Mouse (Mus musculus) hindbrain, embryonic 12.5 days (tissue): ENCODE results near the gene Thrsp. TPM values are rescaled to one million over a fixed set of nuclear protein-coding genes. Genes with fewer than 3 reads are reported as not detected.
"Not testable (repeated sequence)": the region's sequence is repeated elsewhere in the genome, so short reads cannot be mapped to it uniquely, and the experiment has no call there.

Source experiments
- ATAC-seq: fragments of 200-750 bp; cut with Nextera tagmentation; 2 replicates; pipeline ENCODE4 v1.8.0; 2017; ENCODE audit warnings: moderate TSS enrichment; ENCODE audit not compliant: low FRiP score
- H3K27ac ChIP-seq: fragments of 300-500 bp; sonication (generic); 2 replicates; pipeline ENCODE4 v1.5.1; 2016; ENCODE audit warnings: mild to moderate bottlenecking
- H3K27me3 ChIP-seq: fragments of 300-500 bp; sonication (generic); 2 replicates; pipeline ENCODE4 v1.6.1; 2016; ENCODE audit warnings: mild to moderate bottlenecking
- H3K36me3 ChIP-seq: fragments of 300-500 bp; sonication (generic); 2 replicates; pipeline ENCODE4 v1.6.1; 2016; ENCODE audit warnings: mild to moderate bottlenecking
- H3K4me1 ChIP-seq: fragments of 300-500 bp; sonication (generic); 2 replicates; pipeline ENCODE4 v1.6.1; 2016
- H3K4me2 ChIP-seq: fragments of 300-500 bp; sonication (generic); replicated peaks from 2 replicates; pipeline ENCODE4 v1.6.1; 2016; ENCODE audit warnings: mild to moderate bottlenecking
- H3K4me3 ChIP-seq: fragments of 300-500 bp; sonication (generic); 2 replicates; pipeline ENCODE4 v1.5.1; 2016; ENCODE audit warnings: mild to moderate bottlenecking
- H3K9ac ChIP-seq: fragments of 300-500 bp; sonication (generic); 2 replicates; pipeline ENCODE4 v1.6.1; 2016; ENCODE audit warnings: mild to moderate bottlenecking, moderate library complexity
- H3K9me3 ChIP-seq: fragments of 300-500 bp; sonication (generic); replicated peaks from 2 replicates; pipeline ENCODE4 v1.6.1; 2016; ENCODE audit warnings: mild to moderate bottlenecking
- WGBS: fragments of 180-500 bp; shearing (Covaris S2); methylation state at CpG from one replicate; pipeline ENCODE4 v1.1.7; 2016; 5-methylcytosine and 5-hydroxymethylcytosine counted together
- polyA plus RNA-seq: library from polyadenylated mRNA; unstranded; fragments of >200 nt; fragmentation: Nextera tagmentation; extraction: Ambion mirVana; gene quantifications from 2 replicates; pipeline ENCODE4 v1.2.1, GENCODE M21; 2016

The Thrsp gene
- polyA plus RNA-seq = 0.72 and 0.81 TPM in 2 replicates

DNA sequence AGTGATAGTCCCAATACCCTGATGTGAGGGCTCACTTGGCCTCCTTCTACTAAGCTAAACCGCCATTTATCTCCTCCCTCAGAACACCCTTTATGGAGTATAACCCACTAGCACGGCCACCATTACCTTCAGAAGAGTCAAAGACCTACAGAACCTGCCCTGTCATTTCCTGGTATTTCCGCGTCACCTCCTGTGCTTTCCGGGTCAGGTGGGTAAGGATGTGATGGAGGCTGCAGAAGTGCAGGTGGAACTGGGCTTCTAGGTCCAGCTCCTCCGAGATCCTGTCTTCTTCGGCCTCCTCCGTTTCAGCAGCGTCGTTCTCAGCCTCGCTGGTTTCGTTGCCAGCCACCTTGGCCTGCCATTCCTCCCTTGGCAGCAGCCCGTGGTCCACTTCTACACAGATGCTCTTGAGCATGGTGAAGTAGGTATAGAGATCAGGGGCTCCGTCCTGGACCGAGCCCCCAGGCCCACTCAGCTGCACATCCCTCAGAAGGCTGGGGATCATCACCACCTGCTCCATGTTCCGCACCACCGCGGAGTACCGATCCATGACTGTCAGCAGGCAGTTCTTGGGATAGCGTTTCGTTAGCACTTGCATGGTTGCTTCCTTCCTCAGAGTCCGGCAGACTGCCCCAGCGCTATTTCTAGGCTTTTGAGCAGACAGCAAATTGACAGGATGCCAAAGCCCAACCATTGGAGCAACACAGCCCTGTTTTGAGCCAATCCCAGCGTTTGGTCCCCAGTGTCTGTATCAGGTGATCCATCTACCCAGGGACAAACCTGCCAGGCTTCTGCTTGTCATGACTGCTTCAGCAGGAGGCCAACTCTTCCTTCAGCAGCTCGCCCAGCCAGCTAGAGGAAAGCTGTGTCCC is at the start of gene Thrsp:
Thrsp (minus strand) TSS at position 825 of the 872 bp plus-strand sequence.
- H3K36me3 ChIP-seq = peaks cover 5% of the 10 kb centered on the region; the same call in 1 of the 2 replicates
- no peaks in the 10 kb centered on the region for H3K27me3 ChIP-seq
- no peak within 1 kb of the TSS for H3K27ac ChIP-seq
- no peak within 1 kb of the TSS for H3K9ac ChIP-seq
- ATAC-seq = no peak
- peaks cover 7% of the 10 kb centered on the region for H3K4me1 ChIP-seq
- H3K4me2 ChIP-seq = no peak within 1 kb of the TSS
- no peak within 1 kb of the TSS for H3K4me3 ChIP-seq
- WGBS = 83% methylated on average over 25 of the region's 25 CpGs
- H3K9me3 ChIP-seq = no peaks in the 10 kb centered on the region

GRCm38 (mm10) chr7:97455577-97455976 is 38.0 kb upstream of the Thrsp start:
- no peak overlapping the region for H3K4me3 ChIP-seq
- WGBS = 80% methylated on average over 3 of the region's 3 CpGs
- ATAC-seq = no peak

DNA sequence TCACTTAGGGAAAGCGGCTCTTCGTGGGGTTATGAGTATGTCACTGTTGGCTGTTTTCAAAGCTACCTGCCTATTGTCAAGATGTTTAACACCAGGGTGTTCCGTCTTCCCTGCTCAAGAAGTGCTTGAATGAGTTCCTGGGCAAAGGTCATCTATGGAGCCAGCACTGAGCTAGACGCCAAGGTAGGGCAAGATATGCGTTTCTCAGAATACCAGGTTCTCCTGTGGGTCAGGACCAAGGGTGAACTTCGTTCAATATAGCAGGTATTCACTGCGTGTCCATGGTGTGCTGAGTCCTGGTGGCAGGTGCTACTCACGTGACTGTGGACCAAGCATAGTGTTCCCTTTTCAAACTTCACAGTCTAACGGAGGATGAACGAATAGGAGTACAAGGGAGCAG is 37.3 kb upstream of the Thrsp start:
- H3K4me1 ChIP-seq = peaks cover 10% of the 10 kb centered on the region; the same call in 1 of the 2 replicates
- no peaks in the 10 kb centered on the region for H3K36me3 ChIP-seq
- no peak overlapping the region for H3K27ac ChIP-seq
- 94% methylated on average over 10 of the region's 10 CpGs for WGBS
- H3K9ac ChIP-seq = no peak overlapping the region
- no peak overlapping the region for H3K4me3 ChIP-seq
- H3K9me3 ChIP-seq = 0 out of 2 replicates have a peak, but pooled peaks cover under 1% of the 10 kb centered on the region
- H3K4me2 ChIP-seq = no peak overlapping the region
- ATAC-seq = no peak
- peaks cover 5% of the 10 kb centered on the region for H3K27me3 ChIP-seq

More at GRCm38 (mm10) chr7:97455577-97455976, 38.0 kb upstream of the Thrsp start:
- Histone ChIP-seq H3K9me3 (no peaks in the 10 kb centered on the region), H3K4me2 (no peak overlapping the region), H3K27ac (no peak overlapping the region), H3K4me1 (peaks cover 10% of the 10 kb centered on the region; the same call in 1 of the 2 replicates), H3K27me3 (peaks cover 5% of the 10 kb centered on the region), H3K9ac (no peak overlapping the region), H3K36me3 (no peaks in the 10 kb centered on the region)

DNA sequence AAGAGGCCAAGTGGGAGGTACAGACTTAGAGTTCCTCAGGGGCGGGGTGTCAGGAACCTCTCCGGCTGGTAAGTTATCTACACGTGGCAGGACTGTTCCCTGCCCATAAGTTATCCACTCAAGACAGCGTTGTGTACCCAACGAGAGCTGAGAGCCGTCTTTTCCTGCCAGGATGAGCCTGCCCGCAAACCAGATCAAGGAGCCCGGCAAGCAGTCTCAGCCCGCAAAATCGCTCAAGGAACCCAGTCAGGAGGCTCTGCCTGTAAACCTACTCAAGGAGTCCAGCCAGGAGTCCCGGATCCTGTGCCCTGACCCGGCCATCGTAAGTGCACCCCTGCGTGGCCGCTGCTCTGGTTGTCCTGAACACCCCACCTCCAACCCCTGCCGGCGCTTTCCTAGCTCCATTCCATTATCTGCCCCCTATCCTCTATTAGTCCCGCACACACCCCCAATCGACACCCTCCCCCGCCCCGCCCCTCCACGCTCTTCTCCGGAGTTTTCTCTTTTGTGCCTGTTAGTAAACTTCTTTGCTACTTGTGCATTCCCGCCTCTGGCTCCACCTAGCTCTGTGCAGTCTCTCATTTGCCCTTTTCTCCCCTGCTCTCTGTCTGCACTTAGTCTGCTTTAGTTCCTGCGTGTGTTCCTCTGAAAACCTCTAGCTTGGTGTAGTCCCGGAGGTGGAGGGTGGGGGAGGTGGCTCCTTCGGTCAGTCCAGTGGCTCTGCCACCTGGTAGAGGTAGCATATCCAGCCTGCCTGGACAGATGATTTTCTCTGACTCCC is 35.8 kb upstream of the Thrsp start:
- H3K27ac ChIP-seq = no peak overlapping the region
- peaks cover 10% of the 10 kb centered on the region; the same call in 1 of the 2 replicates for H3K4me1 ChIP-seq
- H3K4me3 ChIP-seq = peak overlapping the region; percentile 23
- peak overlapping the region; percentile 58 for H3K4me2 ChIP-seq
- ATAC-seq = no peak
- H3K9ac ChIP-seq = peak overlapping the region; percentile 44; the same call in 1 of the 2 replicates
- 0 out of 2 replicates have a peak, but pooled peaks cover 7% of the 10 kb centered on the region for H3K9me3 ChIP-seq
- no peaks in the 10 kb centered on the region for H3K36me3 ChIP-seq
- peaks cover 5% of the 10 kb centered on the region for H3K27me3 ChIP-seq
- 10% methylated on average over 27 of the region's 27 CpGs for WGBS

GRCm38 (mm10) chr7:97452196-97452595 is 34.7 kb upstream of the Thrsp start:
- Histone ChIP-seq H3K36me3 (no peaks in the 10 kb centered on the region), H3K4me1 (peaks cover 16% of the 10 kb centered on the region), H3K4me3 (no peak overlapping the region), H3K4me2 (no peak overlapping the region), H3K9ac (no peak overlapping the region), H3K27me3 (peaks cover 5% of the 10 kb centered on the region), H3K9me3 (0 out of 2 replicates have a peak, but pooled peaks cover 7% of the 10 kb centered on the region), H3K27ac (no peak overlapping the region)
- 75% methylated on average over 6 of the region's 6 CpGs for WGBS
- ATAC-seq = no peak

DNA sequence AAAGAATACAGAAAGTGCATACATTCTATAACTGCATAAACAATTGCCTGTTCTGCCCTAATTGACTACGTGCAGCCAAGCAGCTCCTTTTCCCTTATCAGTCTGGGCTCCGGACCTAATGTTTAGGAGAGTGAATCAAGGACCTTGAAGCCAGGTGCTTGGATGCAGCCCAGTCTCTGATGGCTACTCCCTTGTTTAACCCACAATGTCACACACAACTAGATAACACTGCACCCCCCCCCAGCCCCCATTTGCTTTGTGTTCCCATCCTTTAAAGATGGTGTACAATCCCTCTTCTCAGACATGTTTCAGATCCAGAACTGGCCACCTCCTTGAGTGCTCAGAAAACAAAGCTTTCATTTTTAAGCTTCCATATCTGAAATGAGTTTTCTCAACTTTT is 33.5 kb upstream of the Thrsp start, which contains the start of gene Kctd14:
Kctd14 (plus strand) TSS at position 301 of the 400 bp plus-strand sequence.
- H3K36me3 ChIP-seq, H3K4me3 ChIP-seq, H3K27ac ChIP-seq, H3K27me3 ChIP-seq, H3K4me2 ChIP-seq, H3K9me3 ChIP-seq, H3K9ac ChIP-seq, ATAC-seq: not testable (repeated sequence)
- H3K4me1 ChIP-seq = peaks cover 23% of the 10 kb centered on the region
- 87% methylated on average over 2 of the region's 2 CpGs for WGBS

- no peak overlapping the region for H3K4me2 ChIP-seq
- H3K27ac ChIP-seq = peak overlapping the region; percentile 90
- H3K9ac ChIP-seq = no peak overlapping the region
- no peaks in the 10 kb centered on the region for H3K36me3 ChIP-seq
- no peak overlapping the region for H3K4me3 ChIP-seq
- 0 out of 2 replicates have a peak, but pooled peaks cover 7% of the 10 kb centered on the region for H3K9me3 ChIP-seq
- no peaks in the 10 kb centered on the region for H3K27me3 ChIP-seq
- peaks cover 15% of the 10 kb centered on the region for H3K4me1 ChIP-seq
- 61% methylated on average over 6 of the region's 6 CpGs for WGBS
- peak; percentile 82 for ATAC-seq
Observed at GRCm38 (mm10) chr7:97447050-97447531, 29.6 kb upstream of the Thrsp start.

GRCm38 (mm10) chr7:97446171-97446925 is 28.8 kb upstream of the Thrsp start:
- Histone ChIP-seq H3K27me3 (no peaks in the 10 kb centered on the region), H3K4me2 (no peak overlapping the region), H3K9me3 (0 out of 2 replicates have a peak, but pooled peaks cover 7% of the 10 kb centered on the region), H3K27ac (peak overlapping the region; percentile 90), H3K36me3 (no peaks in the 10 kb centered on the region), H3K9ac (no peak overlapping the region), H3K4me1 (peaks cover 15% of the 10 kb centered on the region), H3K4me3 (no peak overlapping the region)
- ATAC-seq = peak; percentile 96
- WGBS = 17% methylated on average over 6 of the region's 6 CpGs

DNA sequence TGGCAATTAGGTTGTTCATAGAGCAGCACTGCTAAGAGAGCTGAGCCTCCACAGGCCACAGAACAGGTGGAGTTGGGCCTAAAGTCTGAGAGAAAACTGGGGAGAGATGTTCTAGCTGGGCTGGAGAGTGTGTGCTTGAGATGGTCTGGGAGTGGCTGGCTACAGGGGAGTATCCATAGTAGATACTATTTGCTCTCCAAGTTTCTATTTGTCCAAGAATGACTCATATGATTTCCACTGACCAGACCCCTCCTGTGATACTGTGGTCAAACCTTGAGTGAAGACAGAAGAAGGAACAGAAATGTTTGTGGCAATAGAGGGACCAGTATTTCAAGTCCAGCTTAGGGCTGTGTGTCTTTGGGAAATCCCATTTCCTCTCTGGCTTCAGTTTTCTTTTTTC is 21.5 kb upstream of the Thrsp start:
- Histone ChIP-seq H3K4me3 (no peak overlapping the region), H3K4me2 (no peak overlapping the region), H3K4me1 (no peaks in the 10 kb centered on the region), H3K27me3 (no peaks in the 10 kb centered on the region), H3K9me3 (no peaks in the 10 kb centered on the region), H3K27ac (no peak overlapping the region), H3K9ac (no peak overlapping the region), H3K36me3 (no peaks in the 10 kb centered on the region)
- no peak for ATAC-seq

DNA sequence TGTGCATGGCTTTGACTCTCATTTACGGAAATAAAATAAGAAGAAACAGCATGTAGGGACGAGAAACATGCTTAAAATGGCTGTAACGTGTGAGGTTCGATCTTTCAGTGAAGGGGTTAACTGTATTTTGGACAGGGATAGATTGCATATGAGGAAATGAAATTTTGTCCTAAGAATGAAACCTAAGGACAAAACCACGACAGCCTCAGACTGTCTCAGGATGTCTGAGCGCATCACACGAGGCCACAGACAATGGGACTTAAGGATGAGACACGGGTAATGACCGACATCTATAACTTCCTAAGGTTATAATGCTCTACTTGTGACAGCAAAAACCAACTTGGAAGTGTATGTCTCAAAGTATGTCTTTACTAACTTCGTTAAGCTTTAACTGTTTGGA is 17.0 kb upstream of the Thrsp start:
- H3K9ac ChIP-seq = no peak overlapping the region
- 84% methylated on average over 10 of the region's 10 CpGs for WGBS
- H3K9me3 ChIP-seq = no peaks in the 10 kb centered on the region
- H3K4me1 ChIP-seq = peaks cover 8% of the 10 kb centered on the region
- H3K36me3 ChIP-seq = no peaks in the 10 kb centered on the region
- no peak for ATAC-seq
- H3K27me3 ChIP-seq = no peaks in the 10 kb centered on the region
- no peak overlapping the region for H3K4me3 ChIP-seq
- H3K27ac ChIP-seq = no peak overlapping the region
- no peak overlapping the region for H3K4me2 ChIP-seq

- not testable (repeated sequence) for H3K36me3 ChIP-seq, H3K27me3 ChIP-seq, H3K4me2 ChIP-seq, H3K27ac ChIP-seq, H3K9ac ChIP-seq, H3K9me3 ChIP-seq, H3K4me3 ChIP-seq, H3K4me1 ChIP-seq, ATAC-seq
- WGBS = 82% methylated on average over 3 of the region's 3 CpGs
Observed at GRCm38 (mm10) chr7:97433517-97433916, 16.0 kb upstream of the Thrsp start.
